Mouse (Mus musculus): ENCODE results near the gene Kcnh4.

The Kcnh4 gene

DNA sequence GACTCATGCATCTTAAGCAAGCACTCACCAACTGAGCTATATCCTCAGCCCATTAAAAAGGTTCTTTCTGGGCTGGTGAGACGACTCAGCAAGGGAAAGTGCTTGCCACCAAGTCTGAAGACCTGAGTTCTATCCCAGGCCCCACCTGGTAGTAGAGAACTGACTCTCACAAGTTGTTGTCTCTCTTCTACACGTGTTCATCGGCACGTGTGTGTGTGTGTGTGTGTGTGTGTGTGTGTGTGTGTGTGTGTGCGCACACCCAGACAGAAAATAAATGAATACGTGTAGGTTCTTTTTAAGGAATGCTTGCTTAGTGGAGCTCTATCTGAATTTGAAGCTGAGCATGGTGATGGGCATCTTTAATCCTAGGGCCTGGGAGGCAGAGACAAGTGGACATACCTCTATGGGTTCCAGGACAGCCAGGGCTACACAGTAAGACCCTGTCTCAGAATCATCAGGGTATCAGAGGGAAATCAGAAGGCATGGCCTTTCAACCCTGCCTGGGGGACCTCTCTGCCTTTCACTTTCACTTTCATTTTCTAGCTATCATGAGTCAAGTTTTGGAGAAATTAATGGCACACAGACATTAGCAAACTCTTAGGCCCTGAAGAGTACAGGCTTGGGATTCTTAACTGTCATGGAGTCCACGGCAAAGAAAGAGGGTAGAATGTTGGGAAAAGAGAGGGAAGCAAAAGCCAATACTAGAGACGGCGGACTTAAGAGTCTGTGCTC, 24.4 kb downstream of the Kcnh4 start:
- peak; percentile 41 for DNase-seq (ENCODE audit: low read depth, low spot score)
- Histone ChIP-seq H3K27me3 (ENCODE audit: control insufficient read depth, insufficient read depth, low read length, poor library complexity, severe bottlenecking) (no peaks in the 10 kb centered on the region), H3K36me3 (ENCODE audit: control insufficient read depth, insufficient read depth, low read length, poor library complexity, severe bottlenecking) (no peaks in the 10 kb centered on the region)

DNA sequence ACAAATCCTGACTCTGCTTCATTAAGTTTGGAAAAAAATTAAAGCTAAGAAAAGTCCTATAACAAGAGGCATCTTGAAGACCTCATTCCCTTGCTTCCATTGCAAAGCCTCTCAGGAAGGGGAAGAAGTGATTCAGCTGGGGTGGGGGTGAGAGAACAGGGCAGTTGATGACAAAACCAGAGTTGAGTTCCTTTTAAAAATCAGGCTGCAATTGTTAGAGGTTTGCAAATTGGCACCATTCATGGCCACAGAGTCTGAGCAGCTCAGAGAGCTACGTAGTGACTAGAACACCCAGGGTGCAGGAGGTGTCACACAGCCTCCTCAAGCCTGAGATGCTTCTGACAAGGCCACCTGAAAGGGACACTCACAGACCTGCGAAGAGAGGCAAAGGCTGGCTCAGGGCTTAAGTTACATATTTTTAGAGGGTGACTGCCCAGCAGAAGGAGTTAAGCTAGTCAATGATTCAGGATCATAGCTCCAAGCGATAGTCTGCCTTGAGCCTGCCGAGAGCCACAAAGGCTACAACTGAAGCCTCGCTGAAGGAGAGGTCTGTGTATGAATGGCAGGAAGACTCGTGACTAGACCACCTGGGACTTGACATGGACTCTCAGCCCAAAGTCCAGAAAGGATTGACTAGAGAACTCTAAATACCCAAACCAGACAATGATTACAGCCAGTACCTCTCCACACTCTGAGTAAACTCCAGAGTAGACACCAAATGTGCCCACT, 29.1 kb downstream of the Kcnh4 start:
- no peaks in the 10 kb centered on the region for H3K27me3 ChIP-seq (ENCODE audit: control insufficient read depth, insufficient read depth, low read length, poor library complexity, severe bottlenecking)
- DNase-seq (ENCODE audit: low read depth, low spot score) = no peak

DNA sequence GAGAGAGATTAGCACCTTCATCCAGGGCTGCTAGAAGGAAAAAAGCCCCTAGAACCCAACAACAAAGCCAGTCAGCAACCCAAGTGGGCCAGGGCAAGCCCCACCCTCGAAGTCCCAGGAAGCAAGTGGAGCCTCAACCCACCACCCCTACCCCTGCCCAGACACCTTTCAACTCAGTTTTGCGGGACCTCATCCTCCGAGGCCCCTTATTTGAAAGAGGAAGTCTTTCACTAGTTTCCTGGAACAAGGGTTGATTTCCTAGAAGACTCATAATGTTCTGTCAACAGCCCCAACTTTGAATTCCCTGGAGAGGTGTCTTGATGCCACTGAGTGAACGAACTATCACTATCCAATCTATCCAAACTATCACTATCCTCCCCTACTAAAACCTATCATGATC, 29.8 kb downstream of the Kcnh4 start:
- H3K36me3 ChIP-seq (ENCODE audit: control insufficient read depth, insufficient read depth, low read length, poor library complexity, severe bottlenecking) = peaks cover 3% of the 10 kb centered on the region; the same call in 1 of the 2 replicates
- H3K27me3 ChIP-seq (ENCODE audit: control insufficient read depth, insufficient read depth, low read length, poor library complexity, severe bottlenecking) = no peaks in the 10 kb centered on the region
- DNase-seq (ENCODE audit: low read depth, low spot score) = no peak

More for the DNA sequence above, 29.1 kb downstream of the Kcnh4 start:
- peaks cover 3% of the 10 kb centered on the region; the same call in 1 of the 2 replicates for H3K36me3 ChIP-seq (ENCODE audit: control insufficient read depth, insufficient read depth, low read length, poor library complexity, severe bottlenecking)

DNA sequence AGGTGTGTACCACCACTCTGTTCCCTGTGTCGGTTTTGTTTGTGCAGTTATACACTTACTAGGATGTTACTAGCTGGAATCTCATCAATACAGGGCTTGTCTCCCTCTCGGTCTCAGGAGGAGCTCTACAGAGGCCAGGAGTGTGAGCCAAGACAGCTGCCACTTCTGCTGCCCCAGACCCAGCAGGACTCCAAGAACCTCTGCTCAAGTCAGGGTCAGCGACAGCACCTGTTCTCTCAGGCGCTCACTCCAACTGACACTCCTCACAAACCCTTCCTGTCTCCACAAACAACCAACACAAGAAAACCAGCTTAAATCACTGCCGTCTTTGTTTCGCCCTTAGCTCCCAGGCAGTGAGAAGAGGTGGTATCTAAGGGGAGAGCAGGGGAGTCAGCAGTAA, 31.1 kb downstream of the Kcnh4 start:
- DNase-seq (ENCODE audit: low read depth, low spot score) = no peak
- H3K36me3 ChIP-seq (ENCODE audit: control insufficient read depth, insufficient read depth, low read length, poor library complexity, severe bottlenecking) = peaks cover 3% of the 10 kb centered on the region; the same call in 1 of the 2 replicates
- no peaks in the 10 kb centered on the region for H3K27me3 ChIP-seq (ENCODE audit: control insufficient read depth, insufficient read depth, low read length, poor library complexity, severe bottlenecking)

DNA sequence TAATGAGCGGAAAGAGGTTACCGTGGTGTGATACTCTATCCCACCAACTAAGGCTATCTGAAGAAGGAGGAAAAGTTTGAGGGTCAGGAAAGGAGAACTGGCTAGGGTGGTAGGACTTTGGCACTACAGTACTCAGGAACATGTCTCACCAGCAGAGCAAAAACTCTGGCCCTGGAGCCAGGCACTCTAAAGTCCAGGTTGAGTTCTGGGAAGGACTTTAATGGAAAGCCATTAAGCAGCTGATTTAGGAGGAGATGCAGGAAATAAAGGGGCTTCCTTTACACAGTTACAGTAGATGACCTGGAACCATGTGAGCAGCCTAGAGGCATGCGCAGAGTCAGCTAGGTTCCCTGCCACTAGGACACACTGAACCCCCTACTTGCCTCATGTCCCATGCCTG, 32.5 kb downstream of the Kcnh4 start:
- H3K36me3 ChIP-seq (ENCODE audit: control insufficient read depth, insufficient read depth, low read length, poor library complexity, severe bottlenecking) = peaks cover 3% of the 10 kb centered on the region; the same call in 1 of the 2 replicates
- DNase-seq (ENCODE audit: low read depth, low spot score) = no peak
- no peaks in the 10 kb centered on the region for H3K27me3 ChIP-seq (ENCODE audit: control insufficient read depth, insufficient read depth, low read length, poor library complexity, severe bottlenecking)

DNA sequence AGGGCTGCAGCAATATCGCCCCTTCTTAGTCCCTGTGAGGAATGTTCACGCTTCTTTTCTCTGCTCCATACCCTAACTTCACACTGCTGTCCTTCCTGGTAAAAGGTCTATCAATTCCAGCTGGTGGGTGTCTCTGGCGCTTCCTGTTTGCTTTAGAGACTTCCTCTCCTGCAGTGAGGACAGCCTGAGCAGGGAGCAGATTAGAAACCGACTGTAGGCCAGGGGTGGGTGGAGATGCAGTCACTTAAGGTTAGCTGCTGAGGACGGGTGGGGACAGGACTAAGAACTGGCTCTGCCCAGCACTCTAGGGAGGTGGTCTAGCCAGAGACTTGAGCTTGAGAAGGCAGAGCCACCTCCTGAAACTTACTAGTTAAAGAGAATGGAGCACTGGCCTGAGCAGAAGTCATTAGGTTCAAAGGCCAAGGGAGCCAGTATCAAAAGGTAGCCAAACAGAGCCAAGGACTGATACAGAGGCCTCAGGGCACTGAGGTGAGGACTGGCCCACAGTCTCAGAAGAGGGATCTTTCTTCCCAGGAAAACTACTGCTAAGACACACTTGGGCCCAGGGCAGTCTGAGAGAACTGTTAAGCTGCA, 34.7 kb downstream of the Kcnh4 start:
- DNase-seq (ENCODE audit: low read depth, low spot score) = no peak
- H3K36me3 ChIP-seq (ENCODE audit: control insufficient read depth, insufficient read depth, low read length, poor library complexity, severe bottlenecking) = peaks cover 3% of the 10 kb centered on the region; the same call in 1 of the 2 replicates
- no peaks in the 10 kb centered on the region for H3K27me3 ChIP-seq (ENCODE audit: control insufficient read depth, insufficient read depth, low read length, poor library complexity, severe bottlenecking)

DNA sequence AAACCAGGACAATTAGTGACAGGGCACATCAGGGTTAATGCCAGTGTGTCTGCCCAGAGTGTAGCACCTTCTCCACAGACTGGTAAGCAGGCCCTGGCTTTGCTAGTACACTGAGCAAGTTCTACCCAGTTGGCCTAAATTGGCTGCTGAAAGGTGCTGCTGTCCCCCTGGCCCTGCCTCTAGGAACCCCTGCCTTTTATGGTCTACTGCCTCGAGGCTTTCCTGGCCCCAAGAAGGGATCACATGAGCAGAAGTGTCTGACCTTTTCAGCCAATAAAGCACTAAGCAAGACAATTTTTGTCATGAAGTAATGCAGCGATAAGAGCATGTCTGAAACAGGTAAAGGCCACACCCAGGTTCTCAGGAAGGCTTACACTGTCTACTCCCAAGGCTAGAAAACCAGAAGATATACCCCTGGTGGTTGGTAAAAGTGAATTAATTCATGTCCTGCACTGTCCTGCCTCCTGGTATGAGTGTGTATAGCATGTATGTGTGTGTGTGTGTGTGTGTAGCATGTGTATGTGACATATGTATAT, 37.2 kb downstream of the Kcnh4 start:
- H3K27me3 ChIP-seq (ENCODE audit: control insufficient read depth, insufficient read depth, low read length, poor library complexity, severe bottlenecking) = no peaks in the 10 kb centered on the region
- H3K36me3 ChIP-seq (ENCODE audit: control insufficient read depth, insufficient read depth, low read length, poor library complexity, severe bottlenecking) = peaks cover 3% of the 10 kb centered on the region
- DNase-seq (ENCODE audit: low read depth, low spot score) = no peak

DNA sequence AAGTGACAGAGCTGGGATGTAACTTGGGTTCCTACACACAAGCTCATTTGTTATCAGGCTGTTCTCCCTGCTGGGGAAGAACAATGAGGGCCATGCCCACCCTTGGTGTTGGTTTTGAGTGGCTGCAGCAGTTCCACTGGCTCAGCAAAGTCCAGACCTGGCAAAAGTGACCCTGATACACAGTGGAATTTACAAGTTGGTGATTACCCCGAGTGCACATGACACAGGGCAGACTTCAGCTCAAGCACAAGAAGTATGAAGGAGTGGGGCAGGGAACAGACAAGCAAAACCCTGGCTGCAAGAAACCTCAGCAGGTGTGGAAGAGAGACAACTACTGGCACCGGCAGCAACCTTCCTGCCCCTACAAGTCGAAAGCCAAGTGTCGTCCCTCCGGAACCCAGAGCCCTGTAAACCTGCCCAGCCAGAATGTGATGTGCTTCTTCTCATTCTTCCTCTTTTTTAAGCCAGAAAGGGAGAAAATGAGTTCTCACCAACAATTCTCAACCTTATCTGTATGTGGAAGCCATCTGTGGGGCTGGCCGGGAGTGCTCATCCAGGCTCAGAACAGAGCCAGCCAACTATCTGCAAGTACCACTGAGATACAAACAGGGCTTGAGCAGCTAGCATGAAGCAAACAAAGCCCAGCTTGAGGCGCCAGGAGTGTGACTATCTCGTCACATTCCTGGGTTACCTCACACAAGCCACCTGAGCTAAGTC, 37.8 kb downstream of the Kcnh4 start:
- peaks cover 3% of the 10 kb centered on the region for H3K36me3 ChIP-seq (ENCODE audit: control insufficient read depth, insufficient read depth, low read length, poor library complexity, severe bottlenecking)
- DNase-seq (ENCODE audit: low read depth, low spot score) = no peak
- no peaks in the 10 kb centered on the region for H3K27me3 ChIP-seq (ENCODE audit: control insufficient read depth, insufficient read depth, low read length, poor library complexity, severe bottlenecking)

DNA sequence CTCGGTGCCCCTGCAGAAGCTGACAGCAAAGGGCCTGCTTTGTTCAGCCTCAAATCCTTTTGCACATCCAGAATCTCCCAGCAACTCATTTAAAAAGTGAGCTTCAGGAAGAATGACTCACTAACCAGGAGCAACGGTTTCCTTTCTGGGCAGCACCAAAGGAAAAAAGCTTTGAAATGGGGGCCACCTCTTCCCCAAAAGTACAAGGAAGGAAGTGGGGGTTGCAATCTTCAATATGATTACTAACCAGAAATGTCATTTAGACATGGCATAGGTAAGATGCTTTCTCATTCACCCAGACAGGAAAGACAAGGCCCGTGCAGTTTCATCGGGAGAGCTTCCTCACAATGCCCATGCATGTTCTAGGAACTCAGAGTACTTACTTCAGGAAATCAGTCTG, 38.5 kb downstream of the Kcnh4 start:
- Histone ChIP-seq H3K36me3 (ENCODE audit: control insufficient read depth, insufficient read depth, low read length, poor library complexity, severe bottlenecking) (peaks cover 3% of the 10 kb centered on the region), H3K27me3 (ENCODE audit: control insufficient read depth, insufficient read depth, low read length, poor library complexity, severe bottlenecking) (no peaks in the 10 kb centered on the region)
- no peak for DNase-seq (ENCODE audit: low read depth, low spot score)

DNA sequence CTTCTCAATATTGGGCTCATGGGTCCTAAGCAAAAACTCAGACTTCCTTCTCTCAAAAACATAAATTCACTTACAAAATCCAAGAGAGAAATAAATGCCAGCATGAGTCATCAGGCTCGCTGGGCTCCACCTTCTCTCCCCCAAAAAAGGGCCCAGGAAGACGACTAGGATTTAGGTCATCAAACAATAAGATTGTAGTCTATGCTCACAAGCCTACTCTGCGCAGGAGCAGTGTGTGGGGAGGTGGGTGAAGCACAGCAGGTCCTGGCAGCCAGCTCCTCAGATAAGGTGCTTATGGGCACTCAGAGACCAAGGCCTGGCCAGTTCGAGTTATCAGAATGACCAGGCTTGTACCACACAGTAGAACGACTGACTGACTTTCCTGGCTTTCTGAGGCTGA, 39.4 kb downstream of the Kcnh4 start:
- peaks cover 3% of the 10 kb centered on the region for H3K36me3 ChIP-seq (ENCODE audit: control insufficient read depth, insufficient read depth, low read length, poor library complexity, severe bottlenecking)
- DNase-seq (ENCODE audit: low read depth, low spot score) = no peak
- H3K27me3 ChIP-seq (ENCODE audit: control insufficient read depth, insufficient read depth, low read length, poor library complexity, severe bottlenecking) = no peaks in the 10 kb centered on the region

DNA sequence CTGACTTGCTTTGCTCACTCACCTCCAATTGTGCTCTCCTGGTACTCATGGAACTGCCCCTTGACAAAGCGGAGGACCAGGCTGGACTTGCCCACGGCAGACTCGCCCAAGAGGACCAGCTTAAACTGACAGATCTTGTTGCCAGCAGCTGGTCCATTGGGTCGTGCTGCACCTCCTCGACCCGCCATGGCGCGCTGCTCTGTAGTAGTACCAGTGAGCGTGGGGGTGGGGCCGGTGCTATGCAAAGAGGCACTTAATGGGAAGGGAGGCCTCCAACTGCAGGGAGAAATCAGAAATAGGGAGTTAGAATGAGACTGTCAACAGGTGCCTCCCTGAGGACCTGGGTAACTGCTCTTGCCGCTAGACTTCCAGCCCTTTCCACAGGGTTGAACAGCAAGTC, 39.8 kb downstream of the Kcnh4 start:
- Histone ChIP-seq H3K27me3 (ENCODE audit: control insufficient read depth, insufficient read depth, low read length, poor library complexity, severe bottlenecking) (no peaks in the 10 kb centered on the region), H3K36me3 (ENCODE audit: control insufficient read depth, insufficient read depth, low read length, poor library complexity, severe bottlenecking) (peaks cover 3% of the 10 kb centered on the region)
- no peak for DNase-seq (ENCODE audit: low read depth, low spot score)

DNA sequence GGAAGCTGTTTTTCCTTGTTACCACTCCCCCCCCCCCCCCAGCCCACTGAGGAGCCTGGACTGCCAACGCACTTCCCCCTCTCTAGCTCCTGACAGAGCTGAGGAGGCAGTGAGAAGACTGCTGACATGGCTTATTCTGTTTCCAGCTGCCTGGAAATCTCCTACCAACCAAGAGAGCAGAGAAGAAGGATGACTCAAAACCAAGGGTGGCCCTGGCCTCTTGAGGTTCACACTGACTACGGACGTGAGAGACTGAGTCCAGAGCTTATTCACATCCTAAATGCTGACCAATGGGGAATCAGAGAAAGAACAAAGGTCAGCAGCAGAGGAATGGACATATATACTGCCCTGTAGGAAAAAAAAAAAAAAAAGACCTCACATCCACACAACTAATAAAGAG, 40.4 kb downstream of the Kcnh4 start:
- Histone ChIP-seq H3K27me3 (ENCODE audit: control insufficient read depth, insufficient read depth, low read length, poor library complexity, severe bottlenecking) (no peaks in the 10 kb centered on the region), H3K36me3 (ENCODE audit: control insufficient read depth, insufficient read depth, low read length, poor library complexity, severe bottlenecking) (peaks cover 3% of the 10 kb centered on the region)
- no peak for DNase-seq (ENCODE audit: low read depth, low spot score)

DNA sequence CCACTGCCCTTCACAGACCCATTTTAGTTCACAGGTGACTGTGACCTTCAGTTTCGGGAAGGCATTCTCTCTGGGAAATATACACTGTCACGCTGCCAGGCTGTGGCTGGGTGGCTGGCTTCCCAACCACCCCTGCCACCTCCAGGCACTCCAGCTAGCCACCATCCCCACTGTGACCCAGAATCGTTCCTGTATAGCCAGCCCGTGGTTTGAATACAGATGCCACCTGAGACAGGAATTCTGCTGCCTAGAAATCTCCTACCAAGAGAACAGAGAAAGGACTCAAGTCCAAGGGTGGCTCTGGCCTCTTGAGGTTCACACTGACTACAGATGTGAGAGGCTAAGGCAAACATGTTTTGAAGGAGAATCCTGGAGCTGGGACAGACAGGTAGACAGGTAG, 40.9 kb downstream of the Kcnh4 start:
- H3K27me3 ChIP-seq (ENCODE audit: control insufficient read depth, insufficient read depth, low read length, poor library complexity, severe bottlenecking) = no peaks in the 10 kb centered on the region
- no peak for DNase-seq (ENCODE audit: low read depth, low spot score)
- H3K36me3 ChIP-seq (ENCODE audit: control insufficient read depth, insufficient read depth, low read length, poor library complexity, severe bottlenecking) = peaks cover 3% of the 10 kb centered on the region

DNA sequence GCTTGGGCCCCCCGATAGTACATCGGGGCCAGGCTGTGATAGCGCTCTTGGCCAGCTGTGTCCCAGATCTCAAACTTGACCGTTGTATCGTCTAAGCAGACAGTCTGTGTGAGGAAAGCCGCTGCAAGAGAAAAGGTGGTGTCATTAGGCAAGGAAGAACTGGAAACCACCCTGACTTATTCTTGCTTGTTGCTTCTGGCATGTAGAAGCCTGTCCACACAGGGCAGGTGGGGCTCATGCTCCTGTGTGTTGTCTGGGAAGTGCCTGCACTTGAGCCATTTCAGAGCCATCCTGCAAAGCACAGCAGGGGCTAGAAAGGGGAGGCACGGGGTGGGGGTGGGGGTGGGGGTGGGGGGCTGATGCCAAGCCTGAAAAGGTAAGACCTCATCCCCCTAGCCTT, 41.3 kb downstream of the Kcnh4 start:
- Histone ChIP-seq H3K27me3 (ENCODE audit: control insufficient read depth, insufficient read depth, low read length, poor library complexity, severe bottlenecking) (no peaks in the 10 kb centered on the region), H3K36me3 (ENCODE audit: control insufficient read depth, insufficient read depth, low read length, poor library complexity, severe bottlenecking) (peaks cover 3% of the 10 kb centered on the region)
- no peak for DNase-seq (ENCODE audit: low read depth, low spot score)

Measured in splenic B cell, adult 2 months (primary cell).